10 mouse cellular contexts compared by ENCODE assay signal in genomic region chr19:56069266-56069665, GRCm38 (mm10).
A peak's percentile ranks its signal among the peaks of the same experiment; 100 is the strongest.
DNase-seq lines count a peak whose midpoint lies in the region; ATAC-seq and TF ChIP-seq lines count a peak whose summit lies in the region.
"Had no signal": no experiment of that assay in that cellular context is flagged by ENCODE, and none has a peak within 500 bp of the region (broad histone marks: within the 10 kb centered on the region; RNA-seq: fewer than 3 reads in every experiment).

No protein-coding gene starts in this region.

- no peak overlapping the region for H3K27ac ChIP-seq in kidney, embryonic 14.5 days (ENCODE audit: low read depth, low read length)
- H3K27ac ChIP-seq: limb, embryonic 12.5 days; neural tube, embryonic 12.5 days had no signal

- H3K36me3 ChIP-seq in kidney, embryonic 14.5 days (ENCODE audit: control insufficient read depth, insufficient read depth, low read length): no peaks in the 10 kb centered on the region
- H3K36me3 ChIP-seq: limb, embryonic 12.5 days; neural tube, embryonic 12.5 days had no signal

- H3K27me3 ChIP-seq in kidney, embryonic 14.5 days (ENCODE audit: control insufficient read depth, insufficient read depth, low read length): no peaks in the 10 kb centered on the region

- peak; percentile 12 for DNase-seq in kidney, adult 9 months
- DNase-seq in Muller cell, postnatal 12 days (ENCODE audit: inconsistent ontology term): peak; percentile 84
- peak; percentile 29 for DNase-seq in brain, embryonic 14.5 days (ENCODE audit: low read depth)
- DNase-seq in kidney, postnatal 4 days: peak; percentile 26 to 45
- no peak for DNase-seq in frontal cortex, postnatal 36 days (ENCODE audit: low spot score in 2 of 2)
- no peak for DNase-seq in thymus, postnatal 10 days (ENCODE audit: low spot score in 2 of 2)

- H3K9ac ChIP-seq in kidney, embryonic 14.5 days (ENCODE audit: low read depth, low read length): no peak overlapping the region
- H3K9ac ChIP-seq: limb, embryonic 12.5 days had no signal

- H3K4me1 ChIP-seq in kidney, embryonic 14.5 days (ENCODE audit: control insufficient read depth, insufficient read depth, low read length): peaks cover 10% of the 10 kb centered on the region; the same call in 1 of the 2 replicates

- no peak overlapping the region for H3K4me3 ChIP-seq in kidney, embryonic 14.5 days (ENCODE audit: low read length)
- H3K4me3 ChIP-seq: limb, embryonic 12.5 days; neural tube, embryonic 12.5 days had no signal

- WGBS in kidney, embryonic 14.5 days: 79% methylated on average over 10 of the region's 10 CpGs

- TF ChIP-seq POLR2A in brain, embryonic 14.5 days (IDR thresholded peaks at IDR 0.05; ENCODE audit: borderline replicate concordance, extremely low read depth, insufficient read depth, insufficient read length, poor library complexity, severe bottlenecking): no peak

- TF ChIP-seq CTCF in brain, embryonic 14.5 days (IDR thresholded peaks at IDR 0.05; ENCODE audit: borderline replicate concordance, extremely low read depth, insufficient read depth, insufficient read length): no peak

- H3K9me3 ChIP-seq in kidney, embryonic 14.5 days (ENCODE audit: control insufficient read depth, low read length): no peaks in the 10 kb centered on the region
- H3K9me3 ChIP-seq: limb, embryonic 12.5 days; neural tube, embryonic 12.5 days had no signal

- ATAC-seq in kidney, embryonic 14.5 days (ENCODE audit: low FRiP score, low TSS enrichment): no peak
- ATAC-seq: forebrain, embryonic 16.5 days had no signal

- no peak overlapping the region for H3K4me2 ChIP-seq in kidney, embryonic 14.5 days (replicated peaks; ENCODE audit: low read depth, low read length)
- H3K4me2 ChIP-seq: limb, embryonic 12.5 days; neural tube, embryonic 12.5 days had no signal

Comparison
In these comparisons a context has a peak if more than half of its experiments do, and no peak if none do; other contexts are left out.
1. DNase-seq: peak in kidney, adult 9 months (single experiment), Muller cell, postnatal 12 days (single experiment), brain, embryonic 14.5 days (single experiment) and kidney, postnatal 4 days (2 of 2); none in frontal cortex, postnatal 36 days (0 of 2) and thymus, postnatal 10 days (0 of 2).